Mouse (Mus musculus): ENCODE measurements around the gene Fam92b.

The Fam92b gene

DNA sequence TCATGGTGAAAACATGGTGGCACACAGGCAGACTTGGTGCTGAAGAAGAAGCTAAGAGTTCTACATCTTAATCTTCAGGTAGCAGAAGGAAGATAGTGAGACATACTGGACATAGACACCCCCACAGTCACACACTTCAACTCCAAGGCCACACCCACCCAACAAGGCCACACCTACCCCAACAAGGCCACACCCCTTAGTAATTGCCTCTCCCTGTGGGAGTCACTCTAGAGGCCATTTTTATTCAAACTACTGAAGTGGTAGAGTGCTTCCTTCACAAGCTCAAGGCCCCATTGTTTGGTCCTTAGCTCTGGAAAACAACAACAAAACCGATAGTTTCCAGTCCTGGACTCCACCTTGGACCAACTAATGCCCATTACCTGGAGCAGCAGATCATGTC, 31.2 kb downstream of the Fam92b start:
- DNase-seq: no peak

GRCm38 (mm10) chr8:120144652-120145301, 32.5 kb downstream of the Fam92b start:
- DNase-seq: no peak

- DNase-seq: peak; percentile 55
Measured at GRCm38 (mm10) chr8:120143911-120144651, 33.2 kb downstream of the Fam92b start.

DNA sequence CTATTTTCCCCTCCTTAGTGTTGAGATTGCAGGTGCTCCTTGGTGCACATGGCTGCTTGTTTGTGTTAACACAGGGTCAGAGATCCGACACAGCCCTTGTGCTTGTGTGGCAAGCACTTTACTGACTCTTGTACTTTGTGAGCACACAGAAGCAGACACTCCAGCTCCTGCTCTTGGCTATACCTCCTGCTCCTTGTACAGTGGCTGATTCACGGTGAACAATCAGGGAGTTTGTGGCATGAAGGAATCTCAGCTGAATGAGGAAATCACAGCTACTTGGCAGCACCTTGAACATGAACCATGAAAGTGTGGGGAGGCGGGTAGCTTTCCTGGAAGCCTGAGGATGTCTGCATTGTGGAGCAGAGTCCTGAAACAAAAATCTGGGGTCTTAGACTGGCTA, 36.5 kb downstream of the Fam92b start:
- DNase-seq: no peak

- DNase-seq: no peak
Measured at GRCm38 (mm10) chr8:120138958-120139357, 38.3 kb downstream of the Fam92b start.

DNA sequence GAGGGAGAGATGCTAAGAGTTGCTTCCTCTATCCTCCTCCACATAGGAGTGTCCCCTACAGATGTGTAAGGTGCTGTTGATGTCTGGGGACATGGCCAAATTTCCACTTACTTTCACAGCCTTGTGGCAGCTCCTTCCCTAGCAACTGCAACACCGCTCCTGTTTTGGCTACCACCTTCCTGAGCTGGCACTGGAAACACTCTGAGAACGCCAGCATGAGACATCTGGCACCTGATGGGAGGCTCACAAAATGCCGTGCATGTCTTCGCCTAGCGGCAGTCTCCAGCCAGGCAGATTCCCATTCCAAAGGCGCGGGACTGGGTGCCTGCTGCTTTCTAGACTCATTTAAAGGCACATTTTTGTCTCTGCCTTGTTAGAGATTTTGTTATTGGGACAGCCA, 40.6 kb downstream of the Fam92b start:
- DNase-seq: peak; percentile 64

GRCm38 (mm10) chr8:120135687-120136086, 41.6 kb downstream of the Fam92b start:
- no peak for DNase-seq

GRCm38 (mm10) chr8:120133169-120133568, 44.1 kb downstream of the Fam92b start:
- DNase-seq: no peak

DNA sequence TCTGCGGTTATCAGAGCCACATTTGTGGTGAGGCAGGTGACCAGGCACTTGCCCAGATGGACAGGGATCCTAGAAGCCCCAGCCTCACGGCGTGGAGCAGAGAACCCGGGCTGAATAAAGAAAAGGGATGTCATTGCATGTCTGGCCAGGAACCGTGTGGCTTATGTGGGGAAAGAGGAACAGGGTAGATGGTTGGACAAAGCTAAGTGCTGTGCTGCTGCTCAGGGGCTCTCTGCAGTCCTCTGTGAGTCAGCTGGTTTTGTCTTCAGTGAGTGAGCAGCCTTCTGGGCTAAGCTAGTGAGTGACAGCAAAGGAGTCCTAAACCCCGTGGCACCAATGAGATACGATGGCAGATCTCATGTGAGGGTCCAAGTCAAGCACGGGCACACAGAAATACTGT, 46.1 kb downstream of the Fam92b start:
- no peak for DNase-seq

- DNase-seq: no peak
Measured at GRCm38 (mm10) chr8:120129547-120129946, 47.7 kb downstream of the Fam92b start.

DNA sequence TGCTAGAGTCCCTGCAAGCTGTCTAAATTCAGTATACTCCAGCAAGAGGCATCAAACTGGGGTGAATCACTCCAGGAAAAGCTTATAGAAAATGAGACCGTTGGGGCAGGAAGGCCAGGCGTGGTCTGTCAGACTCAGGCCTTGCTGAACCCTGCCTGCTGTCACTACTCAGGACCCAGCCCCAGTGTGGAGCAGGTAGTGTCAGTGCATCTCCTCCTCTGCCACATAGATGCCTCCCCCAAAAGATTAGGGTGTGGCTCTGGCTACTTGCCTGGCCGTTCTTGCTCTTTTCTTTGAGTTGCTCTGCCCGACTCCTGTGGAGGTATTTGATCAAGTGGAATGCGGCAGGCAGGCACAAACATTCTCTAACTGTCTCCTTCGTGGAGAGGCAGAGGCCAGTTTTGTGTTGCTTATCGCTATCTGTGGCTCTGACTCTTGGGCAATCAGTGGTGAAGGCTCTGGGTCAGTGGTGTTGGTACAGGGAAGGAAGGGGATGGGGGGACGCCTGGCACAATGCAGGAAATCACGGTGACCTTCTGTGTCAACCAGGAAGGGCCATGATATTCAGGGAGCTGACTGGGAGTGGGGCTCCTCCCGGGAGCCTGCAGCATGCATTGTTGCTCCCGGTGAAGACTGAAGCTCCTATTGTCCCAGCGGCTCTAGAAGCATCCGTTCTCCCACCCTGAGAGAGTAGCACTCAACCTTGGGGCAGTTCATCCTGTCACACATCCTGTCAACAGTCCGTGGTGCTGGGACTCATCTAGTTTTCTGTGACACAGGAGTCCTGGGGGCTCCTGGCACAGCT, 50.7 kb downstream of the Fam92b start:
- no peak for DNase-seq

DNA sequence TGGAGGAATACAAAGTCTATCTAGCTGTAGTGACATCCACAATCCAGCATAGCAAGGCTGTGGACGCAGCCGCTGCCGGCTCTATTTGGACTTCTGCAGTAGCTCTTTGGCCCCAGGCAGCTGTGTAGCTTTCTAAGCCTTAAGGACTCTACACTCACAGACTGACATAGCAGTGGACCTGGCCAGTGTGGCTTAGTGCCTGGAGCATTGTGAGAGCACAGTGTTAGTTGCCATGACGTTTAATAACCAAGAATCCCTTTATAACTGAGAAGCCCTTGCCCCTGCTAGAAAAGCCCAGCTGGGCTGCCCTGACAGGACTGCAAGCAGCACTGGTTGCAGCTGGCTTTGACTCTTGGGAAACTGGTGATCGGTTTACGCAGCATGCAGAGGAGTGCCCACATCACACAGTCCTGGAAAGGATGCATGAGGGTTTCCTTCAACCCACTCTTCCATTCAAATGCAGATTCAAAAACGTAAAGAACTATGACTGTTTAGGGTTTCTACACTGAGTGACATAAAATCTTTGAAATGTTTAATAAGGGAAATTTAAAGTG, 52.4 kb downstream of the Fam92b start:
- no peak for DNase-seq

- no peak for DNase-seq
Measured at GRCm38 (mm10) chr8:120124261-120124660, 53.0 kb downstream of the Fam92b start.

GRCm38 (mm10) chr8:120120951-120121350, 56.3 kb downstream of the Fam92b start:
- no peak for DNase-seq

- DNase-seq: no peak
Measured at GRCm38 (mm10) chr8:120119931-120120330, 57.3 kb downstream of the Fam92b start.

- peak; percentile 41 for DNase-seq
Measured at GRCm38 (mm10) chr8:120119429-120119828, 57.8 kb downstream of the Fam92b start.

DNA sequence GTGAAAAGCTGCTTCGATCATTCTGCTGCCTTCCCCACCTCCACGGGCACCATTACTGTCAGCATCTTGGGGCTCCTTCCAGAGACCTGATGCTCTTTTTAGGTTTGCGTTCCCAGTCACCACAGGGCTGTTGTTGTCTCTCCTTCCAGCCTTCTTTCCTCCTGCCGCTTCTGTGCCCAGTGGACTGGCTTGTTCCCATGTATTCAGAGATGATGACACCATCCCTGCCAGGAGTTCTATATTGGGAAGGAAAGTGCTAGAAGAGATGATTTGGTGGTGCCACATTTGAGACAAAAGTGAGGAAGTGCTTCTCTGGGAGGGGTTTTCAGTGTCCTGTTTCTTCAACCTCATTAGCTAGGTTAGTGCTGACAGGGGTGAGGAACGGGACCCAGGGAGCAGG, 58.4 kb downstream of the Fam92b start:
- DNase-seq: no peak

GRCm38 (mm10) chr8:120118162-120118561, 59.1 kb downstream of the Fam92b start:
- DNase-seq: no peak

DNA sequence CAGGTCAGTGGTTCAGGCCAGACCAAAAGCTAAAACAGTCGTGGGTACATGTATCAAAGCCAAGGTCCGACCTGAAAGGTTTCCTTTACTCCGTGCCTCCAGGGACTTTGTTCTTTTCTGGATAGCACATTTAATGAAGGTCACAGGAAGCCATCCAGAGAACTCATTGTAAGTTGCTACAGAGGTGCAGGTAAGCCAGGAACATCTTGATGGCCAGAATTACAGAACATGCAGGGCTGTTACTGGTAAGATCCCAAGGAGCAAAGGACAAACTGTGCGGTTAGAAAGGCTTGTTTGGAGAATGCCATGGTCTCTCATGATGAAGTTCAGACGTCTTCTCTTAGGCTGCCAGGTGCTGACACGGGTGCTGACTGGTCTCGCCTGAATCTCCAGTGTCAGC, 60.7 kb downstream of the Fam92b start:
- DNase-seq: no peak

Data from right cerebral cortex, postnatal 14 days (tissue).